Mouse (Mus musculus) CD8-positive naive resting alpha-beta T cell, adult 2 months (primary cell): ENCODE results near the gene Bax.
"Not testable (repeated sequence)": the region's sequence is repeated elsewhere in the genome, so short reads cannot be mapped to it uniquely, and the experiment has no call there.

Experiments used
- DNase-seq, 2 experiments: peaks; one replicate each; pipeline ENCODE4 v3.0.0; 2022; ENCODE audit warnings: low read depth in 2 of 2, low spot score in 2 of 2

Bax gene

GRCm38 (mm10) chr7:45466283-45467089, at the start of gene Bax:
Gene Bax (minus strand): TSS chr7:45466898.
- peak; percentile 83 to 91 for DNase-seq

DNA sequence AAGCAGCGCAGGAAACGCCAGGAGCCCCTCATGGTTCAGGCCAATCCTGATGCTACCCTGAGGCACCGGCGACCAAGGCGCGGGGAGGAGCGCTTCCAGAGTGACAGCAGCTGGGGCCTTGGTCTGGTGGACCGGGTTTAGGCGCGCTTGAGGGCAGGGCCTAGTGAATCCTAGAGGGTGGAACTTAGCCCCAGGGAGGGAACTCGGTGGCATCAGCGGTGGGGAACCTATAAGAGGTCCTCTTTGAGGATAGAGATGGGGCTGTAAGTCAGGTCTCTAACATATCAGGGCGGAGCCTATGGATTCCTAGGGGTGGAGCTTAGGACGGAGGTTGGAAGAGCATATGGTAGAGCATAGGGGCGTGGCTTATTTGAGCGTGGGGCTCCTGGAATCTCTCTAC, 48.7 kb upstream of the Bax start:
- no peak for DNase-seq

DNA sequence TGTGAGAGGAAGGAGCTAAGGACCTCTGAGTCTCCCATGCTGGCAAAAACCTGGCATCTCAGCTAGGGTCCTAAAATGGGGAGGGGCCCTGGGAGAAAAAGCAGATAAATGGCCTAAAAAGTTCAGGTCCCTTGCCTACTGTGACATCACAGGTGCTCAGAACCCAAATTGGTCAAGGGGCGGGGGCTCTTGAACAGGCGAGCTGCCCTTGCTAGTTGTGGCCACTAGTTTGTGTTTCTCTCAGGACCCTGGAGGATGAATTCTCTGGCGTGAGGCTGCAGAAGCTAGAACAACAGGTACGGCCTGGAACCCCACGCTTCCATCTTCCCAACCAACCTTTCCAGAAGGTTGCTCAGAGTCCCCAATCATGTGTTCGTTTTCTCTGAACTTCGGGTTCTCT, 47.7 kb upstream of the Bax start:
- DNase-seq = no peak

- peak; percentile 82 to 91 for DNase-seq
Measured at GRCm38 (mm10) chr7:45509912-45510787, 43.5 kb upstream of the Bax start, which contains the start of gene Nucb1. Gene Nucb1 (minus strand): TSS chr7:45510406.

- no peak for DNase-seq
Measured at GRCm38 (mm10) chr7:45509181-45509882, 42.6 kb upstream of the Bax start.

DNA sequence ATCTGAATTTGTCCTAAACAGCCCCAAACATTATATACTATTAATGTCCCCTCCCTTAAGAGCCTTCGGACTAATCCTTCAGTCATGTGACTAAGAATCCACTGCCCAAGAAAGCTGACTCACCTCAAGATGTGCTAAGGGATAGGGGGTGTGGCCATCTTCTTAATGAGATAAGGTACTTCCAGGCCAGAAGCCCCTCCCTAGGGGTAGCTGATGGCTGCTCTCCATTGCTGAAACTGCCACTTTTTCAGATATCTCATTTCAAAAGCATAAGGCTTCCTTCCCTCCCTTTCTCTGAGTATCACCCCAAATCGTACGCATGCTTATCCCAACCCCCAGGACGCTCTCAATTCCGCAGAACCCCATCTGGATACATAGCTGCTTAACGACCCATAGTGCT, 41.9 kb upstream of the Bax start:
- no peak for DNase-seq

DNA sequence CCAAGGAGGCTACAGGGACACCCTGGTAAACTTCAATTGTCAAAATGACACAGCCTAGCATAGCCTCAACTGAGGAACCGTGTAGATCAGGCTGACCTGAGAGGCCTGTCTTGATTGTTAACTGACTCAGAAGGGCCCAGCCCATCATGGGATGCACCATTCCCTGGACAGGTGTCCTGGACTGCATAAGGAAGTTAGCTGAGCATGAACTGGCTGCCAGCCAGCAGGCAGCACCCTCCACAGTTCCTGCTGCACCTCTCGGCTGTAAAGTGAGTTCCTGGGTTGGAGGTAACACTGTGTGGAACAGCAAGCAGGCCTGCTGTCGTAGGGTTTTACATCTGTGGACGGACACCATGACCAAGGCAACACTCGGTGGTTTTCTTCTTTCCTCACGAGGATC, 40.9 kb upstream of the Bax start:
- no peak for DNase-seq

- no peak for DNase-seq
Measured at GRCm38 (mm10) chr7:45498427-45498826, 31.7 kb upstream of the Bax start.

DNA sequence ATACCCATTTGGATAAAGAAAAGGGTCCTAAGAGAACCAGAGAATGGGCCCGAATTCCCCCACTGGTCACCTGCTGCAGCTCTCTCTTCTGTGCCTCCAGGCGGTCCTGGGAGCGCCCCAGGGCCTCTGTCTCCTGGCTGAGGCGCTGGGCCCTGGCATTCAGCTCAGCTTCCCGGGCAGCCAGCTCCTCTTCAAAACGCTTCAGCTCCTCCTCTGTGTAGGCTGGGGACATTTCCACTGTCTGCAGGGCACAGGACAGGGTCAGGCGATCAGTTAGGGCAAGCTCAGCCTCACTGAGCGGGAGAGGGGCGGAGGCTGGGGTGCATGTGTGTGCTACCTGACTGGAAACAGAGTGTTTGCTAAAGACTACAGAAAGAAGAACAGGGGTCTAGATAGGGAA, 27.9 kb upstream of the Bax start:
- no peak for DNase-seq

DNA sequence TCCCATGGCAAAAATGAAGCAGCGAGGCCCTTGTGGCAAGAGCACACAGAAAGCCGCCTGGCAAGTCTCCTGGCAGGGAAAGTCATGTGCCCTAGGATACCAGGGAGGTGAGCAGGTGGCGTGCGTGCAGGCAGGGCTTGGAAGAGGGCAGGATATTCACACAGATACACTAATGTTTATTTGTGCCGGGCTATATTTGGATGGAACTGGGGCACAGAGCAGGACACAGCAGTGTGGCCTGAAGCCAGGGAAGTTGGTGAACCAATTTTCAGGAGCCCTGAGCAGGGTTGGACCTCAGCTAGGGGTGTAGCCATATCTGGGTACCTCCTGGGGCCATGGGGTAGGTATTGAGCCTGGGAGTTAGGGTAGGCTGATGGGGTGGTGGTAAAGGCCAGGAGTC, 26.3 kb upstream of the Bax start:
- DNase-seq = no peak

GRCm38 (mm10) chr7:45492225-45492844, 25.6 kb upstream of the Bax start:
- DNase-seq = no peak

GRCm38 (mm10) chr7:45491264-45491663, 24.6 kb upstream of the Bax start:
- no peak for DNase-seq

DNA sequence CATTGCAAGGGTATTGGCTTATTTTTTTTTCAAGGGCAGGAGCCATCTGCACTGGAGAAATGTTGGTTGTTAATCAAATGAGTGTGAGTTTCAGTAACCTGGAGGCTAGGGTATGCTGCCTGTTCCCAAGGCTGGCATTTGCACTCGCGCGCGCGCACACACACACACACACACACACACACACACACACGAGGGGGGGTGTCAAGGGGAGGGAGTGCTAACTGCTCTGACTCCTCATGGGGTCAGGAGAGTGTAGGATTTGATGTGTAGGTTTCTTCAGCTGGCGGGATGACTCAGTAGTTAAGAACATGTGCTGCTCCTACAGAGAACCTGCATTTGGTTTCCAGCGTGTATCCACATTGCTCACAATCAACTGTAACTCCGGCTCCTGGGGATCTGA, 24.1 kb upstream of the Bax start:
- DNase-seq = no peak

- no peak for DNase-seq
Measured at GRCm38 (mm10) chr7:45489578-45489977, 22.9 kb upstream of the Bax start.

DNA sequence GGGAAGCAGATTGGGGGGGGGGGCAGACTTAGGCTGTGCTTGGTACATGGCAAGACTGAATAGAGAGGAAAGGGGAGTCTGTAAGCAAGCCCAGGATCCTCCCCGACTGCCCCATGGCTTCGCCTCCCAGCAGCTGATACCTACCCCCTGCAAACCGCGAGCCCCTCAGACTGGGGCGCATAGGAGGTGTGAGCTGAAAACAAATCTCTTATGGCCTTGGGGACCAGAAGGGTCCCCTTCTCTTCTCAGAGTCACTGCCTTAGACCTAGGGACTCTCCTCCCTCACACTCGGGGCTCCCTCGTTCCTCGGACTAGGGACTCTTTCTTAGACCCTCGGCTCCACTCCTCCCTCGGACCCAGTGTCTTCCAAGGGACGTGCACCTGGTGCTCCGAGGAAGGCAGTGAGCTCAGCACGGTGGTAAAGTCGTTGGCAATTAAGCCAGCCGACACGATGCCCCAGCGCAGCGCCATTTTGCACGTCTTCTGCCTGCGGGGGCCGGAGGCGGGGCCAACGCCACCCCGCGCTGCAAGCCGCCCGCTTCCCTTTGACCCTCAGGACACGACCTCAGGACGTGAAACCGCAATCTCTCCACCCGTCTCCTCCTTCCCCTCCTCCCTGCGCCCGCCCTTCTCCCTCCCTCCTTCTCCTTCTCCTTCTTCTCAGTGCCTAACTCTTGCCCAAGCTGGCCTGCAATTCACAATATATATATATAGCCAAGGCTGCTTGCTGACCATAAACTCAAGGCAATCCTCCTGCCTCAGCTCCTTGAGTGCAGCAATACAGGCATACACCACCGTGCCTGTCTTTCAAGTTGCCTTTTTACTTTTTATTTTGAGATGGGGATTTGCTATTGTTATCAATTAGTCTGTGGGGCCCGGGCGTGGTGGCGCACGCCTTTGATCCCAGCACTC, 21.9 kb upstream of the Bax start, which contains the start of gene Dhdh:
TSS of gene Dhdh (minus strand) at position 513 of the 912 bp plus-strand sequence.
- DNase-seq = no peak

DNA sequence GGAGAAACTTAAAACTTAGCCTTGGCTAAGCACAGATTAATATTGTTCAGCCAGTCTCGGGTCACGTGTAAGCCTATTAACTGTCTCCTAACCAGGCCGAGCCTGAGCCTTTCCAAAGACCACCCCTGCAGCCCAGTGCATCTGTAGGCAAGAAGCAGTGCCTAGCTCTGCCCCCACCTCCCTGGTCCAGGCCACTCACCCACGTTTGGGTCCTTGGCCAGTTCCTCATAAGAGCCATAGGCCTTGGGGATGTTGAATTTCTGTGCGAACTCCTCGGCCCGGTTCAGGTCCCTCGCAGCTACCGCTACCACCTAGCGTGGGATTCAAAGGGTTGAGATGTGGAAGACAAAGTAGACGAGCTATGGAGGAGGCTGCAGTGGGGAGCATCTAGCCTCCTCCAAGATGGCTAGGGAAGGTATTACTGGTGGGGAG, 21.2 kb upstream of the Bax start:
- no peak for DNase-seq

GRCm38 (mm10) chr7:45486761-45487415, 20.2 kb upstream of the Bax start, which contains the start of gene Gm45808:
Gene Gm45808 (minus strand): TSS chr7:45486811.
- no peak for DNase-seq

- DNase-seq = no peak
Measured at GRCm38 (mm10) chr7:45486158-45486557, 19.5 kb upstream of the Bax start.

- DNase-seq = not testable (repeated sequence)
Measured at GRCm38 (mm10) chr7:45484985-45485384, 18.3 kb upstream of the Bax start.
